Mouse (Mus musculus): ENCODE results near the gene Zdhhc15. TPM values are rescaled to one million over a fixed set of nuclear protein-coding genes. Genes with fewer than 3 reads are reported as not detected.

Gene Zdhhc15
- polyA plus RNA-seq, 1 experiment from 2014 or later, result 14.5 TPM

- H3K9ac ChIP-seq, result no peak overlapping the region
- H3K36me3 ChIP-seq, result no peaks in the 10 kb centered on the region
- H3K4me1 ChIP-seq, result no peaks in the 10 kb centered on the region
- H3K9me3 ChIP-seq, result no peaks in the 10 kb centered on the region
- no peak overlapping the region for H3K4me2 ChIP-seq (replicated peaks)
- H3K27me3 ChIP-seq, result peaks cover 12% of the 10 kb centered on the region; the same call in 1 of the 2 replicates
- 90% methylated on average over 4 of the region's 4 CpGs for WGBS
- H3K27ac ChIP-seq, result no peak overlapping the region
- ATAC-seq (ENCODE audit: low FRiP score, low read depth), result no peak
- H3K4me3 ChIP-seq, result no peak overlapping the region
These were observed 128.2 kb downstream of the Zdhhc15 start for GRCm38 (mm10) chrX:104542635-104543034.

GRCm38 (mm10) chrX:104501765-104502164, 169.1 kb downstream of the Zdhhc15 start:
- 88% methylated on average over 5 of the region's 5 CpGs for WGBS
- H3K36me3 ChIP-seq, result no peaks in the 10 kb centered on the region
- no peak for ATAC-seq (ENCODE audit: low FRiP score, low read depth)
- H3K4me3 ChIP-seq, result no peak overlapping the region
- H3K9ac ChIP-seq, result no peak overlapping the region
- no peaks in the 10 kb centered on the region for H3K4me1 ChIP-seq
- H3K27me3 ChIP-seq, result peaks cover 14% of the 10 kb centered on the region; the same call in 1 of the 2 replicates
- H3K4me2 ChIP-seq (replicated peaks), result no peak overlapping the region
- no peaks in the 10 kb centered on the region for H3K9me3 ChIP-seq
- H3K27ac ChIP-seq, result no peak overlapping the region

GRCm38 (mm10) chrX:104489626-104490355, 181.1 kb downstream of the Zdhhc15 start:
- no peaks in the 10 kb centered on the region for H3K36me3 ChIP-seq
- H3K9me3 ChIP-seq, result no peaks in the 10 kb centered on the region
- H3K27ac ChIP-seq, result no peak overlapping the region
- H3K4me2 ChIP-seq (replicated peaks), result no peak overlapping the region
- no peak overlapping the region for H3K9ac ChIP-seq
- no peak for ATAC-seq (ENCODE audit: low FRiP score, low read depth)
- WGBS, result 50% methylated on average over 4 of the region's 4 CpGs
- H3K4me1 ChIP-seq, result 0 out of 2 replicates have a peak, but pooled peaks cover 3% of the 10 kb centered on the region
- H3K4me3 ChIP-seq, result no peak overlapping the region
- peaks cover 6% of the 10 kb centered on the region; the same call in 1 of the 2 replicates for H3K27me3 ChIP-seq

- no peaks in the 10 kb centered on the region for H3K9me3 ChIP-seq
- H3K4me1 ChIP-seq, result 0 out of 2 replicates have a peak, but pooled peaks cover 3% of the 10 kb centered on the region
- H3K4me3 ChIP-seq, result no peak overlapping the region
- no peak overlapping the region for H3K9ac ChIP-seq
- WGBS, result 61% methylated on average over 4 of the region's 4 CpGs
- no peak for ATAC-seq (ENCODE audit: low FRiP score, low read depth)
- no peak overlapping the region for H3K4me2 ChIP-seq (replicated peaks)
- H3K27ac ChIP-seq, result no peak overlapping the region
- no peaks in the 10 kb centered on the region for H3K36me3 ChIP-seq
- H3K27me3 ChIP-seq, result peaks cover 6% of the 10 kb centered on the region; the same call in 1 of the 2 replicates
These were observed 181.9 kb downstream of the Zdhhc15 start for GRCm38 (mm10) chrX:104488870-104489467.

DNA sequence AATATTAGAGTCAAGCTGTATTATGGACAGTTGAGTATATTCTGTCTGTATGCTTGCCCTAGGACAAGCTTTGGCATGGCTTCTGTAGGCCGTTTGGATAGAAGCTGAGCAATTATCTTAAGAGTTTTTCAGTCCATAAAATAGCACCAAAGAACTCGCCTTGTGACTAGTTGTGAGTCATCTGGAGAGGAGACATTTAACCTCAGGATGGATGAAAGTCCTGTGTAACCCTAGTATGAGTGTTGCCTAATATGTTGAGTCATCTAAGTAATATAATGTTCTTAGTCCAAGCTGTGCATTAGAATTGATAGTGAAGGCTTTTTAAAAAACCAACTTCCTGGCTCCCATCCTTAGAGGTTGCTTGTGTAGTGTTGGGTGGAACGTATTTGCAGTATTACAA, 182.8 kb downstream of the Zdhhc15 start:
- ATAC-seq (ENCODE audit: low FRiP score, low read depth), result no peak
- H3K4me3 ChIP-seq, result no peak overlapping the region
- H3K4me1 ChIP-seq, result 0 out of 2 replicates have a peak, but pooled peaks cover 3% of the 10 kb centered on the region
- H3K27me3 ChIP-seq, result peaks cover 13% of the 10 kb centered on the region; the same call in 1 of the 2 replicates
- no peaks in the 10 kb centered on the region for H3K36me3 ChIP-seq
- H3K4me2 ChIP-seq (replicated peaks), result no peak overlapping the region
- no peaks in the 10 kb centered on the region for H3K9me3 ChIP-seq
- WGBS, result 60% methylated on average over 3 of the region's 3 CpGs
- no peak overlapping the region for H3K27ac ChIP-seq
- no peak overlapping the region for H3K9ac ChIP-seq

Other genes with a start within 250 kb of the Zdhhc15 start
- 1.0 and 1.2 TPM in 2 replicates for gene Uprt, start 188.2 kb downstream of the Zdhhc15 start, polyA plus RNA-seq (2015; fragmentation: Nextera tagmentation; extraction: Ambion mirVana)
- 9.1 and 9.9 TPM in 2 replicates for gene Magee2, start 186.2 kb upstream of the Zdhhc15 start, polyA plus RNA-seq (2015; fragmentation: Nextera tagmentation; extraction: Ambion mirVana)